Mouse (Mus musculus): Measurements from ENCODE around the gene Mef2a. TPM values are rescaled to one million over a fixed set of nuclear protein-coding genes. Genes with fewer than 3 reads are reported as not detected.

Gene Mef2a
- total RNA-seq, 1 experiment: 14.3 TPM

GRCm38 (mm10) chr7:67373584-67373960 is 914 bp upstream of the Mef2a start:
- TF ChIP-seq ZNF384 (IDR thresholded peaks at IDR 0.05; ENCODE audit: low read depth, low read length): no peak
- no peak for TF ChIP-seq MAFK (IDR thresholded peaks at IDR 0.05; ENCODE audit: insufficient read depth, low read depth, low read length)
- TF ChIP-seq CHD2 (IDR thresholded peaks at IDR 0.05; ENCODE audit: low read depth, low read length): no peak
- TF ChIP-seq ZC3H11A (IDR thresholded peaks at IDR 0.05; ENCODE audit: borderline replicate concordance, low read depth, low read length): no peak
- Histone ChIP-seq H3K9ac (ENCODE audit: insufficient read depth, low read depth, low read length, poor library complexity, severe bottlenecking) (peak overlapping the region; percentile 79), H3K4me3 (ENCODE audit: insufficient read depth in 1 of 2, low read depth in 1 of 2, low read length in 2 of 2, poor library complexity in 1 of 2, severe bottlenecking in 1 of 2) (peak overlapping the region; percentile 92 to 99), H3K9me3 (ENCODE audit: control insufficient read depth, insufficient read depth, low read depth, low read length) (no peaks in the 10 kb centered on the region), H3K4me1 (ENCODE audit: control insufficient read depth in 2 of 2, insufficient read depth in 2 of 2, low read length in 2 of 2, poor library complexity in 1 of 2) (peaks cover 0 to 3% of the 10 kb centered on the region in 2 experiments; a peak in 1 of 4 replicates), H3K36me3 (ENCODE audit: control insufficient read depth, insufficient read depth, low read length, poor library complexity, severe bottlenecking) (no peaks in the 10 kb centered on the region), H3K27ac (ENCODE audit: insufficient read depth, low read depth, low read length, poor library complexity, severe bottlenecking) (no peak overlapping the region)
- in situ Hi-C loops (cut with MboI; ENCODE audit: low sequenced_read_pairs in 2 of 2, unreplicated experiment in 2 of 2): no loop called here
- no peak for DNase-seq (ENCODE audit: low read depth, low spot score)

- TF ChIP-seq ZC3H11A (IDR thresholded peaks at IDR 0.05; ENCODE audit: borderline replicate concordance, low read depth, low read length) (no peak), HCFC1 (IDR thresholded peaks at IDR 0.05; ENCODE audit: borderline replicate concordance, insufficient read depth, low read length) (no peak), MAFK (IDR thresholded peaks at IDR 0.05; ENCODE audit: insufficient read depth, low read depth, low read length) (no peak), ZNF384 (IDR thresholded peaks at IDR 0.05; ENCODE audit: low read depth, low read length) (no peak), CHD2 (IDR thresholded peaks at IDR 0.05; ENCODE audit: low read depth, low read length) (no peak)
- Histone ChIP-seq H3K9me3 (ENCODE audit: control insufficient read depth, insufficient read depth, low read depth, low read length) (no peaks in the 10 kb centered on the region), H3K4me3 (ENCODE audit: insufficient read depth in 1 of 2, low read depth in 1 of 2, low read length in 2 of 2, poor library complexity in 1 of 2, severe bottlenecking in 1 of 2) (peak overlapping the region; percentile 92 to 99), H3K27ac (ENCODE audit: insufficient read depth, low read depth, low read length, poor library complexity, severe bottlenecking) (peak overlapping the region; percentile 65; the same call in 1 of the 2 replicates), H3K36me3 (ENCODE audit: control insufficient read depth, insufficient read depth, low read length, poor library complexity, severe bottlenecking) (no peaks in the 10 kb centered on the region), H3K4me1 (ENCODE audit: control insufficient read depth in 2 of 2, insufficient read depth in 2 of 2, low read length in 2 of 2, poor library complexity in 1 of 2) (peaks cover 0 to 3% of the 10 kb centered on the region in 2 experiments; a peak in 1 of 4 replicates), H3K9ac (ENCODE audit: insufficient read depth, low read depth, low read length, poor library complexity, severe bottlenecking) (peak overlapping the region; percentile 95)
- no peak for DNase-seq (ENCODE audit: low read depth, low spot score)
- in situ Hi-C loops (cut with MboI; ENCODE audit: low sequenced_read_pairs in 2 of 2, unreplicated experiment in 2 of 2): no loop called here
Measured at GRCm38 (mm10) chr7:67371891-67372672, 576 bp downstream of the Mef2a start.

- no peaks in the 10 kb centered on the region for H3K36me3 ChIP-seq (ENCODE audit: control insufficient read depth, insufficient read depth, low read length, poor library complexity, severe bottlenecking)
- TF ChIP-seq ZNF384 (IDR thresholded peaks at IDR 0.05; ENCODE audit: low read depth, low read length) (no peak), ZC3H11A (IDR thresholded peaks at IDR 0.05; ENCODE audit: borderline replicate concordance, low read depth, low read length) (no peak), CHD2 (IDR thresholded peaks at IDR 0.05; ENCODE audit: low read depth, low read length) (no peak), MAFK (IDR thresholded peaks at IDR 0.05; ENCODE audit: insufficient read depth, low read depth, low read length) (no peak), HCFC1 (IDR thresholded peaks at IDR 0.05; ENCODE audit: borderline replicate concordance, insufficient read depth, low read length) (no peak)
- in situ Hi-C loops (cut with MboI; ENCODE audit: low sequenced_read_pairs in 2 of 2, unreplicated experiment in 2 of 2): no loop called here
- peak overlapping the region; percentile 95 for H3K9ac ChIP-seq (ENCODE audit: insufficient read depth, low read depth, low read length, poor library complexity, severe bottlenecking)
- DNase-seq (ENCODE audit: low read depth, low spot score): no peak
- no peak overlapping the region for H3K27ac ChIP-seq (ENCODE audit: insufficient read depth, low read depth, low read length, poor library complexity, severe bottlenecking)
- peaks cover 0 to 3% of the 10 kb centered on the region in 2 experiments; a peak in 1 of 4 replicates for H3K4me1 ChIP-seq (ENCODE audit: control insufficient read depth in 2 of 2, insufficient read depth in 2 of 2, low read length in 2 of 2, poor library complexity in 1 of 2)
- H3K4me3 ChIP-seq (ENCODE audit: insufficient read depth in 1 of 2, low read depth in 1 of 2, low read length in 2 of 2, poor library complexity in 1 of 2, severe bottlenecking in 1 of 2): peak overlapping the region; percentile 86 to 99
- no peaks in the 10 kb centered on the region for H3K9me3 ChIP-seq (ENCODE audit: control insufficient read depth, insufficient read depth, low read depth, low read length)
Measured at GRCm38 (mm10) chr7:67371351-67371890, 1.2 kb downstream of the Mef2a start.

- TF ChIP-seq CHD2 (IDR thresholded peaks at IDR 0.05; ENCODE audit: low read depth, low read length) (no peak), ZNF384 (IDR thresholded peaks at IDR 0.05; ENCODE audit: low read depth, low read length) (no peak), ZC3H11A (IDR thresholded peaks at IDR 0.05; ENCODE audit: borderline replicate concordance, low read depth, low read length) (no peak), HCFC1 (IDR thresholded peaks at IDR 0.05; ENCODE audit: borderline replicate concordance, insufficient read depth, low read length) (no peak)
- Histone ChIP-seq H3K4me1 (ENCODE audit: control insufficient read depth in 2 of 2, insufficient read depth in 2 of 2, low read length in 2 of 2, poor library complexity in 1 of 2) (peaks cover 0 to 3% of the 10 kb centered on the region in 2 experiments; a peak in 1 of 4 replicates), H3K9ac (ENCODE audit: insufficient read depth, low read depth, low read length, poor library complexity, severe bottlenecking) (no peak overlapping the region), H3K4me3 (ENCODE audit: insufficient read depth in 1 of 2, low read depth in 1 of 2, low read length in 2 of 2, poor library complexity in 1 of 2, severe bottlenecking in 1 of 2) (no peak overlapping the region), H3K27ac (ENCODE audit: insufficient read depth, low read depth, low read length, poor library complexity, severe bottlenecking) (no peak overlapping the region), H3K9me3 (ENCODE audit: control insufficient read depth, insufficient read depth, low read depth, low read length) (no peaks in the 10 kb centered on the region), H3K36me3 (ENCODE audit: control insufficient read depth, insufficient read depth, low read length, poor library complexity, severe bottlenecking) (no peaks in the 10 kb centered on the region)
- DNase-seq (ENCODE audit: low read depth, low spot score): no peak
- in situ Hi-C loops (cut with MboI; ENCODE audit: low sequenced_read_pairs in 2 of 2, unreplicated experiment in 2 of 2): no loop called here
Measured at GRCm38 (mm10) chr7:67369645-67370044, 3.0 kb downstream of the Mef2a start.
